Mouse (Mus musculus) liver, adult 2 months (tissue): ENCODE data around the gene Rangap1.

Experiments used
- CTCF ChIP-seq: fragments of 200-500 bp; IDR thresholded peaks from 2 replicates; pipeline ENCODE4 v1.5.1; 2011; ENCODE audit warnings: low read depth, low read length, control low read depth
- POLR2A ChIP-seq: fragments of 200-500 bp; IDR thresholded peaks from 2 replicates; pipeline ENCODE4 v1.6.1; 2011; ENCODE audit warnings: low read length, control low read depth; ENCODE audit not compliant: insufficient read depth; ENCODE audit errors: extremely low read depth

DNA sequence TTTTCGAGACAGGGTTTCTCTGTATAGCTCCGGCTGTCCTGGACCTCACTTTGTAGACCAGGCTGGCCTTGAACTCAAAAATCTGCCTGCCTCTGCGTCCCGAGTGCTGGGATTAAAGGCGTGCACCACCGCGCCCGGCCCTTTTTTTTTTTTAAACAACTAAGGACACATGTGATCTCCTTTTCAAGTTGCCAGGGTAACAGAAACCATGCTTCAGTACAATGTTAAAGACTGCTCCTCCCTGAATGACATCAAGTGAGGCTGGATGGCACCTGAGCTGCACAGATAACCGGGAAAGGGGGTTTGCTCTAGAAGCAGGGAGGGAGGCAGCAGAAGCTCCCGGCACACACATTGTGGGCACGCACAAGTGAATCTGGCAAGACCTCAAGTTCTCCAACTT is 36.3 kb downstream of the Rangap1 start:
- TF ChIP-seq CTCF (no peak), POLR2A (no peak)
